Mouse (Mus musculus): ENCODE results near the gene Tmem176b. TPM values are rescaled to one million over a fixed set of nuclear protein-coding genes. Genes with fewer than 3 reads are reported as not detected.

The Tmem176b gene
- 56.5 TPM for polyA plus RNA-seq (2014; fragmentation: Illumina TruSeq; extraction: RNeasy Lipid Tissue Mini Kit (QIAGEN cat#74804); ENCODE audit: low read depth, low replicate concordance)

DNA sequence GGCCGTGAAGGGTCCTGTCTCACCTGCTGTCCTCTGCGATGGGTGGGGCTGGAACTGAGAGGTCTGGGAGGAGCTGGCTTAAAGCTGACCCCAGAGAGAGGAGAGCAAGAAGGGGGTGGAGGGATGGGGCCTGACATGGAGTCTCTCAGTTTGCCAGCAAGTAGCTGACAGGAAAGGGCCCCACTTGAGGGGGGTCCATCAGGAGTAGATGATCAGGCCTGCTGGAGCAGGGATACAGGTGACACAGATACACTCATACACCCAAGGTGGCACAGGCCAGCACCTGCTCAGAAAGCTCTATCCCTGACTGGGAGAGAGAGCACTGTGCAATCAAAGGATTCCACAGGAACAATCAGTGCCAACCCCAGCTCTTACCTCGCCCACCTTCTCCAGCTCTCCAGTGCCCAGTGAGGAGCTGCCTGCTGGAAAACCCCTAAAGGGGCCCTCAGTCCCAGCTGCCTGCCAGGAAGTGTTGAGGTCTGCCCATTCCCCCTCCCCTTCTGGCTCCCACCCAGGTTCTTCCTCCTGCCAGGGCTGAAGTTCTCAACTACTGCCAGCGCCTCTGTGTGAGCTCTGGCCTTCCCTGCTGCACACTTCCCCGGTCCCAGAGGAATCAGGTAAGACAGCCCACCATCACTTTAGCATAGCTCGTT, at the start of gene Tmem176b:
TSS of gene Tmem176b (minus strand) at position 524 of the 653 bp plus-strand sequence.

DNA sequence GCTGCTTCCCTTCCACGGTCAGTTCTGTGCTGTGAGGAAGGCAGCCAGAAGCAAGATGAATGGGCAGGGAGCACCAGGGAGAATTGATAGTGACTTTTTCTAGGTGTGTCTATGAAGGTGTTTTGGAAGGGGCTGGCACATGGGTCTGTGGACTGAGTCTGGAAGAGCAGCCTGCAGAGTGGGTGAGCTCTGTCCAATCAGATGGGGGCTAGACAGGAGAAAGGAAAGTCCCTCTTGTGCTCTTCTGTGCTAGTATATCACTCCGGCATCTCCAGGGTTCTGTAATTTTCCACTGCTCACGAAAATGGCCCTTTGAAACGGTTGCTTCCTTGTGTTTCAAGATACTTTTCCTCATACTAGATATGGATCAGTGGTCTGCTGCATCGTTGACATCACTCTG, 31.3 kb upstream of the Tmem176b start, which contains the start of gene Aoc1:
TSS of gene Aoc1 (plus strand) at position 301 of the 400 bp plus-strand sequence.

DNA sequence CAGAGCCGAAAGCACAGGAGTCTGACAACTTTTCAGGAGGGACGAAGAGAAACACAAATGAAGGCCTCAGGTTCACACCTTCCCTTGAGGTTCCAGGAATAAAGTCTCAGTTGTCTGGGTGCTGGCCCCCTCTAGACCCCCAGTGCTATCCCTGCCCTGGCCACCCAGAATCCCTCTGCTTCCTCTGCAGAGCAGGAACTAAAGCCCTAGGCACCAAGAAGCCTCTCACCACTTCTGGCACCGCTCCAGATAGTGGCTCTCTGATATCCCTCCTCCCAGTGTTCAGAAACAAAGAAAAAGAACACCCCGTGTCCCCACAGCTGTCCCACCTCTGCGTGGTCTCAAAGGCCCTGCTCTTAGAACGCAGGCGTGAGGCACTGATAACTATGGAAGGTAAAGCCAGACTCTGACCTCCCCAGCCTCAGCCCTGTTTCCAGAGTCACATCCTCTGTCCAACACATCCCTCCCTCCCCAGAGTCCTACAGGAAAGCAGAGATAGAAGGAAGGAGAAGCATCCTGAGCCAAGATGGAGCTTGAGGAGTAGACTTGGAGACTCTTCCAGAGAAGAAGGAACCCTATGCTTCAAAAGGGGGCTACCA, 826 bp downstream of the Tmem176b start, which contains the start of gene Tmem176a:
TSS of gene Tmem176a (plus strand) at position 549 of the 599 bp plus-strand sequence.

Other genes starting within 250 kb of the Tmem176b start
- gene Repin1, start 247.6 kb downstream of the Tmem176b start, polyA plus RNA-seq (2014; fragmentation: Illumina TruSeq; extraction: RNeasy Lipid Tissue Mini Kit (QIAGEN cat#74804); ENCODE audit: low read depth, low replicate concordance): 20.4 TPM
- gene Gm44965, start 247.6 kb downstream of the Tmem176b start, polyA plus RNA-seq (2014; fragmentation: Illumina TruSeq; extraction: RNeasy Lipid Tissue Mini Kit (QIAGEN cat#74804); ENCODE audit: low read depth, low replicate concordance): not detected
- gene Zfp775, start 239.4 kb downstream of the Tmem176b start, polyA plus RNA-seq (2014; fragmentation: Illumina TruSeq; extraction: RNeasy Lipid Tissue Mini Kit (QIAGEN cat#74804); ENCODE audit: low read depth, low replicate concordance): 8.5 TPM
- gene AI854703, start 214.7 kb downstream of the Tmem176b start, polyA plus RNA-seq (2014; fragmentation: Illumina TruSeq; extraction: RNeasy Lipid Tissue Mini Kit (QIAGEN cat#74804); ENCODE audit: low read depth, low replicate concordance): 0.60 TPM
- 10.2 TPM for gene Gimap8, start 194.3 kb downstream of the Tmem176b start, polyA plus RNA-seq (2014; fragmentation: Illumina TruSeq; extraction: RNeasy Lipid Tissue Mini Kit (QIAGEN cat#74804); ENCODE audit: low read depth, low replicate concordance)
- gene Gimap9, start 165.4 kb downstream of the Tmem176b start, polyA plus RNA-seq (2014; fragmentation: Illumina TruSeq; extraction: RNeasy Lipid Tissue Mini Kit (QIAGEN cat#74804); ENCODE audit: low read depth, low replicate concordance): 6.1 TPM
- 36.6 TPM for gene Gimap4, start 156.9 kb downstream of the Tmem176b start, polyA plus RNA-seq (2014; fragmentation: Illumina TruSeq; extraction: RNeasy Lipid Tissue Mini Kit (QIAGEN cat#74804); ENCODE audit: low read depth, low replicate concordance)
- 49.6 TPM for gene Gimap6, start 133.3 kb downstream of the Tmem176b start, polyA plus RNA-seq (2014; fragmentation: Illumina TruSeq; extraction: RNeasy Lipid Tissue Mini Kit (QIAGEN cat#74804); ENCODE audit: low read depth, low replicate concordance)
- not detected for gene Gm28053, start 122.9 kb downstream of the Tmem176b start, polyA plus RNA-seq (2014; fragmentation: Illumina TruSeq; extraction: RNeasy Lipid Tissue Mini Kit (QIAGEN cat#74804); ENCODE audit: low read depth, low replicate concordance)
- gene Gimap7, start 122.9 kb downstream of the Tmem176b start, polyA plus RNA-seq (2014; fragmentation: Illumina TruSeq; extraction: RNeasy Lipid Tissue Mini Kit (QIAGEN cat#74804); ENCODE audit: low read depth, low replicate concordance): not detected
- gene Gimap1, start 102.4 kb downstream of the Tmem176b start, polyA plus RNA-seq (2014; fragmentation: Illumina TruSeq; extraction: RNeasy Lipid Tissue Mini Kit (QIAGEN cat#74804); ENCODE audit: low read depth, low replicate concordance): 9.0 TPM
- gene Gimap5, start 95.3 kb downstream of the Tmem176b start, polyA plus RNA-seq (2014; fragmentation: Illumina TruSeq; extraction: RNeasy Lipid Tissue Mini Kit (QIAGEN cat#74804); ENCODE audit: low read depth, low replicate concordance): 5.2 TPM
- gene Gimap3, start 70.6 kb downstream of the Tmem176b start, polyA plus RNA-seq (2014; fragmentation: Illumina TruSeq; extraction: RNeasy Lipid Tissue Mini Kit (QIAGEN cat#74804); ENCODE audit: low read depth, low replicate concordance): 0.71 TPM
- gene Tmem176a, start 577 bp downstream of the Tmem176b start, polyA plus RNA-seq (2014; fragmentation: Illumina TruSeq; extraction: RNeasy Lipid Tissue Mini Kit (QIAGEN cat#74804); ENCODE audit: low read depth, low replicate concordance): 28.1 TPM
- not detected for gene Aoc1, start 31.4 kb upstream of the Tmem176b start, polyA plus RNA-seq (2014; fragmentation: Illumina TruSeq; extraction: RNeasy Lipid Tissue Mini Kit (QIAGEN cat#74804); ENCODE audit: low read depth, low replicate concordance)
- not detected for gene 1600015I10Rik, start 88.4 kb upstream of the Tmem176b start, polyA plus RNA-seq (2014; fragmentation: Illumina TruSeq; extraction: RNeasy Lipid Tissue Mini Kit (QIAGEN cat#74804); ENCODE audit: low read depth, low replicate concordance)
- not detected for gene Doxl2, start 133.5 kb upstream of the Tmem176b start, polyA plus RNA-seq (2014; fragmentation: Illumina TruSeq; extraction: RNeasy Lipid Tissue Mini Kit (QIAGEN cat#74804); ENCODE audit: low read depth, low replicate concordance)
- gene Svs1, start 145.4 kb upstream of the Tmem176b start, polyA plus RNA-seq (2014; fragmentation: Illumina TruSeq; extraction: RNeasy Lipid Tissue Mini Kit (QIAGEN cat#74804); ENCODE audit: low read depth, low replicate concordance): not detected
- gene Gpnmb, start 195.1 kb upstream of the Tmem176b start, polyA plus RNA-seq (2014; fragmentation: Illumina TruSeq; extraction: RNeasy Lipid Tissue Mini Kit (QIAGEN cat#74804); ENCODE audit: low read depth, low replicate concordance): 1.5 TPM
- gene Malsu1, start 232.3 kb upstream of the Tmem176b start, polyA plus RNA-seq (2014; fragmentation: Illumina TruSeq; extraction: RNeasy Lipid Tissue Mini Kit (QIAGEN cat#74804); ENCODE audit: low read depth, low replicate concordance): 15.8 TPM